Mouse (Mus musculus): ENCODE data around the gene Nipa2. TPM values are rescaled to one million over a fixed set of nuclear protein-coding genes. Genes with fewer than 3 reads are reported as not detected.
"Not testable (repeated sequence)": the region's sequence is repeated elsewhere in the genome, so short reads cannot be mapped to it uniquely, and the experiment has no call there.

The Nipa2 gene
- total RNA-seq, 2 experiments from 2014 or later: 31.5 to 32.4 TPM

GRCm38 (mm10) chr7:55956054-55956453 is 6.2 kb downstream of the Nipa2 start:
- DNase-seq (ENCODE audit: low spot score in 2 of 2): no peak

DNA sequence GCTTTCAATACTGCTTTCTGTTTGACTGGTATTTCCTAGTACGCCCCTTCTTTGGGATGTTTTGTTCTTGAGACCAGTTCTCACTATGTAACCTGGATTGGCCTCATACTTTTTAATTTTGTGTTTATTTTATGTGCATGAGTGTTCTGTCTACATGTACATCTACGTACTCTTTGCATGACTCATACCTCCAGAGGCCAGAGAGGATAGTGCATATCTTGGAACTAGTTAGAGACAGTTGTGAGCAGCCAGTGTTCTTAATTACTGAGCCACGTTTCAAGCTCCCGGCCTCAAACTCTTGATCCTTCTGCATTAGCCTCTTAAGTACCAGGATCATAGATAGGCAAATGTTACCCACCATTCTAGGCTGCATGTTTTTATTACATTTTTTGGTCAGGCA is 23.9 kb downstream of the Nipa2 start:
- no peak for DNase-seq (ENCODE audit: low spot score in 2 of 2)

- DNase-seq (ENCODE audit: low spot score in 2 of 2): no peak
Observed at GRCm38 (mm10) chr7:55935025-55935424, 27.3 kb downstream of the Nipa2 start.

- DNase-seq (ENCODE audit: low spot score in 2 of 2): no peak
Observed at GRCm38 (mm10) chr7:55928649-55929048, 33.6 kb downstream of the Nipa2 start.

- no peak for DNase-seq (ENCODE audit: low spot score in 2 of 2)
Observed at GRCm38 (mm10) chr7:55927262-55927661, 35.0 kb downstream of the Nipa2 start.

DNA sequence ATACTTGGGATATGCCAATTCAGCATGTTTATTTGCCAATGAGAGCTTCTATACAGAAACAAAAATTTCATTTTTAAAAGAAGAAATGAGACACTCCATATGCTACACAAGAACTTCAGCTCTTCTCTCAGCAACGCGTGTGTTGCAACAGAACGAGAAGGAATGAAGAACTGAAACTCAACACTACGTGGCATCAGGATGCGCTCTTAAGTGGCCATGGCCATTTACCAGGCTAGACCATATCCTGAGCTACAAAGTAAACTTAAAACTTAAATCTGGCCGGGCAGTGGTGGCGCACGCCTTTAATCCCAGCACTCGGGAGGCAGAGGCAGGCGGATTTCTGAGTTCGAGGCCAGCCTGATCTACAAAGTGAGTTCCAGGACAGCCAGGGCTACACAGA is 43.9 kb downstream of the Nipa2 start:
- DNase-seq (ENCODE audit: low spot score in 2 of 2): not testable (repeated sequence)

GRCm38 (mm10) chr7:55912118-55912517 is 50.2 kb downstream of the Nipa2 start:
- no peak for DNase-seq (ENCODE audit: low spot score in 2 of 2)

DNA sequence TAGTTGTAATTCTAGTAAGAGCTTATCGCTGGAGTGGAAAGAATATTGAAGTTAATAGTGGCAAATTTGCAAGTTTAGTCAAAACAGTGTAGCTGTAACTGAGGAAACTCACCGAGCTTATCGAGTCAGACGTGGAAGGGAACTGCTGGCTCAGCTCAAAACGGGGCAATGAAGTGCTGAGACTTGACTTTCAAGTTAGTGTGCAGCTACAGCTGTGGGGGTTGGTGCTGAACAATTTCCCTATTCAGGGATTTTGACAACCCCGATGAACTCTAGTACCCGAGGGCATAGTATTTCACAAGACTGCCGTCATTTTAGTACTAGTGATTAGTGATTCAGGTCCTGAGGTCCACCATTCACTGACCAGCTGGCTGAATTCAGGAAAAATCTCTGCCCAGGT is 50.9 kb downstream of the Nipa2 start:
- DNase-seq (ENCODE audit: low spot score in 2 of 2): no peak

- DNase-seq (ENCODE audit: low spot score in 2 of 2): no peak
Observed at GRCm38 (mm10) chr7:55910356-55910755, 51.9 kb downstream of the Nipa2 start.

DNA sequence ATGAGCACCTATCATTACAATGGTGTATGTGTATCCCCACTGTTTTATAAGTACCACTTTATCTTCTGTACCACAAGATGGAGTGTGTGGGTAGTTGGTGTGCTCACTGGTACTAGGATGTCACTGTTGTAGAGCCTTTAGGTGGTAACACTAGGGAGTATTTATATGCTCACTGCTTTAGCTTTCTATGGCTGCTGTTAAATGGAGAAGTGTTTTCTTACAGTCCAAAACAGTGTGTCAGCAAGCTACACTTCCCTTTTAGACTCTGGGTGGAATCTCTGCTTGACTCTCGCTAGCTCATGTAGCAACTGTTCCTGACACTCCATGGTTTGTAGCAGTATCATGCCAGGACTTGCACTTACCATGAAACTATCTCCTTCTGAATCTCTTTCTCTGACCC is 52.8 kb downstream of the Nipa2 start:
- DNase-seq (ENCODE audit: low spot score in 2 of 2): no peak

- no peak for DNase-seq (ENCODE audit: low spot score in 2 of 2)
Observed at GRCm38 (mm10) chr7:55905449-55905848, 56.8 kb downstream of the Nipa2 start.

DNA sequence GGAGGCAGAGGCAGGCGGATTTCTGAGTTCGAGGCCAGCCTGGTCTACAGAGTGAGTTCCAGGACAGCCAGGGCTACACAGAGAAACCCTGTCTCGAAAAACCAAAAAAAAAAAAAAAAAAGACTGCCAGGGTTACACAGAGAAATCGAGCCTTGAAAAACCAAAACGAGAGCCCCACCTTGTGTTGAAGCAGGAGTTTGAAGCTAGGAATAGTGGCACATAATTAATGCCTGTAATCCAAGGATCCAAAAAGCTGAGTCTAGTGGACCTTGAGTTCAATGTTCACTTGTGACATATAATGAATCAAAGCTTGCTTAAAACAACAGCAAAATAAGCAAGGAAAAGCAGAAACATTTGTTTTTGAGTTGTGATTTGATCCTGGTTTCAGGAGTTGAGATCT is 58.5 kb downstream of the Nipa2 start:
- DNase-seq (ENCODE audit: low spot score in 2 of 2): no peak

GRCm38 (mm10) chr7:55891797-55892196 is 70.5 kb downstream of the Nipa2 start:
- no peak for DNase-seq (ENCODE audit: low spot score in 2 of 2)

- no peak for DNase-seq (ENCODE audit: low spot score in 2 of 2)
Observed at GRCm38 (mm10) chr7:55890731-55891130, 71.5 kb downstream of the Nipa2 start.

GRCm38 (mm10) chr7:55889996-55890395 is 72.3 kb downstream of the Nipa2 start:
- no peak for DNase-seq (ENCODE audit: low spot score in 2 of 2)

- DNase-seq (ENCODE audit: low spot score in 2 of 2): no peak
Observed at GRCm38 (mm10) chr7:55888603-55889002, 73.7 kb downstream of the Nipa2 start.

Other genes with a start within 250 kb of the Nipa2 start
- gene Siglech, start 194.3 kb downstream of the Nipa2 start, total RNA-seq (2021): not detected
- 10 to 100 TPM; 16.3 to 18.6 TPM for gene Tubgcp5, start 168.3 kb downstream of the Nipa2 start, total RNA-seq (2021)
- gene Cyfip1, start 120.7 kb downstream of the Nipa2 start, total RNA-seq (2021): 10 to 100 TPM; 53.7 to 56.1 TPM
- gene Nipa1, start 57.5 kb upstream of the Nipa2 start, total RNA-seq (2021): 1 to 10 TPM; 4.1 to 4.2 TPM
- gene Herc2, start 87.7 kb upstream of the Nipa2 start, total RNA-seq (2021): 10 to 100 TPM; 36.4 to 37.7 TPM